Mouse (Mus musculus): Measurements from ENCODE around the gene 9330161L09Rik. TPM values are rescaled to one million over a fixed set of nuclear protein-coding genes. Genes with fewer than 3 reads are reported as not detected.

Gene 9330161L09Rik
- polyA plus RNA-seq, 1 experiment from 2014 or later: 1.7 TPM

GRCm38 (mm10) chr12:103361539-103362307, 45.9 kb downstream of the 9330161L09Rik start:
- H3K4me1 ChIP-seq (ENCODE audit: control insufficient read depth, insufficient read depth, low read length): no peaks in the 10 kb centered on the region
- H3K4me2 ChIP-seq (ENCODE audit: low read depth, low read length): no peak overlapping the region
- no peak overlapping the region for H3K9ac ChIP-seq (replicated peaks; ENCODE audit: low read depth, low read length)
- H3K9me3 ChIP-seq (ENCODE audit: control insufficient read depth, low read length): no peaks in the 10 kb centered on the region
- H3K27me3 ChIP-seq (ENCODE audit: control insufficient read depth, insufficient read depth, low read length): no peaks in the 10 kb centered on the region
- 90% methylated on average over 17 of the region's 17 CpGs for whole genome bisulfite sequencing
- no peak for ATAC-seq (ENCODE audit: low read depth)
- H3K27ac ChIP-seq (ENCODE audit: low read depth, low read length): no peak overlapping the region
- no peak overlapping the region for H3K4me3 ChIP-seq (ENCODE audit: low read depth, low read length)
- H3K36me3 ChIP-seq (ENCODE audit: control insufficient read depth, insufficient read depth, low read length): no peaks in the 10 kb centered on the region

- Histone ChIP-seq H3K27ac (ENCODE audit: low read depth, low read length) (no peak overlapping the region), H3K9ac (replicated peaks; ENCODE audit: low read depth, low read length) (no peak overlapping the region), H3K36me3 (ENCODE audit: control insufficient read depth, insufficient read depth, low read length) (no peaks in the 10 kb centered on the region), H3K4me3 (ENCODE audit: low read depth, low read length) (no peak overlapping the region), H3K4me1 (ENCODE audit: control insufficient read depth, insufficient read depth, low read length) (no peaks in the 10 kb centered on the region), H3K9me3 (ENCODE audit: control insufficient read depth, low read length) (no peaks in the 10 kb centered on the region), H3K4me2 (ENCODE audit: low read depth, low read length) (no peak overlapping the region), H3K27me3 (ENCODE audit: control insufficient read depth, insufficient read depth, low read length) (no peaks in the 10 kb centered on the region)
- ATAC-seq (ENCODE audit: low read depth): no peak
- 79% methylated on average over 8 of the region's 8 CpGs for WGBS
These were observed 46.8 kb downstream of the 9330161L09Rik start for GRCm38 (mm10) chr12:103360812-103361211.

- Histone ChIP-seq H3K9me3 (ENCODE audit: control insufficient read depth, low read length) (no peaks in the 10 kb centered on the region), H3K9ac (replicated peaks; ENCODE audit: low read depth, low read length) (no peak overlapping the region), H3K4me3 (ENCODE audit: low read depth, low read length) (no peak overlapping the region), H3K4me2 (ENCODE audit: low read depth, low read length) (no peak overlapping the region), H3K27me3 (ENCODE audit: control insufficient read depth, insufficient read depth, low read length) (no peaks in the 10 kb centered on the region), H3K27ac (ENCODE audit: low read depth, low read length) (no peak overlapping the region), H3K36me3 (ENCODE audit: control insufficient read depth, insufficient read depth, low read length) (no peaks in the 10 kb centered on the region), H3K4me1 (ENCODE audit: control insufficient read depth, insufficient read depth, low read length) (no peaks in the 10 kb centered on the region)
- no peak for ATAC-seq (ENCODE audit: low read depth)
- 67% methylated on average over 4 of the region's 4 CpGs for WGBS
These were observed 48.4 kb downstream of the 9330161L09Rik start for GRCm38 (mm10) chr12:103358951-103359801.

GRCm38 (mm10) chr12:103358216-103358615, 49.4 kb downstream of the 9330161L09Rik start:
- no peaks in the 10 kb centered on the region for H3K9me3 ChIP-seq (ENCODE audit: control insufficient read depth, low read length)
- no peaks in the 10 kb centered on the region for H3K4me1 ChIP-seq (ENCODE audit: control insufficient read depth, insufficient read depth, low read length)
- ATAC-seq (ENCODE audit: low read depth): no peak
- no peak overlapping the region for H3K27ac ChIP-seq (ENCODE audit: low read depth, low read length)
- H3K36me3 ChIP-seq (ENCODE audit: control insufficient read depth, insufficient read depth, low read length): no peaks in the 10 kb centered on the region
- H3K9ac ChIP-seq (replicated peaks; ENCODE audit: low read depth, low read length): no peak overlapping the region
- H3K4me2 ChIP-seq (ENCODE audit: low read depth, low read length): no peak overlapping the region
- H3K27me3 ChIP-seq (ENCODE audit: control insufficient read depth, insufficient read depth, low read length): no peaks in the 10 kb centered on the region
- 82% methylated on average over 8 of the region's 8 CpGs for WGBS
- no peak overlapping the region for H3K4me3 ChIP-seq (ENCODE audit: low read depth, low read length)

Other genes starting within 250 kb of the 9330161L09Rik start
- gene Prima1, start 165.7 kb downstream of the 9330161L09Rik start, polyA plus RNA-seq (2014; fragmentation: Nextera tagmentation; extraction: Ambion mirVana): 1.6 and 2.4 TPM in 2 replicates
- gene Fam181a, start 96.8 kb downstream of the 9330161L09Rik start, polyA plus RNA-seq (2014; fragmentation: Nextera tagmentation; extraction: Ambion mirVana): 6.8 and 10.6 TPM in 2 replicates
- 0.90 and 2.3 TPM in 2 replicates for gene Asb2, start 51.8 kb downstream of the 9330161L09Rik start, polyA plus RNA-seq (2014; fragmentation: Nextera tagmentation; extraction: Ambion mirVana)
- gene Otub2, start 19.1 kb downstream of the 9330161L09Rik start, polyA plus RNA-seq (2014; fragmentation: Nextera tagmentation; extraction: Ambion mirVana): 27.1 and 27.6 TPM in 2 replicates
- 152 and 160 TPM in 2 replicates for gene Ddx24, start 18.0 kb upstream of the 9330161L09Rik start, polyA plus RNA-seq (2014; fragmentation: Nextera tagmentation; extraction: Ambion mirVana)
- 3.6 and 10.9 TPM in 2 replicates for gene Ifi27, start 26.4 kb upstream of the 9330161L09Rik start, polyA plus RNA-seq (2014; fragmentation: Nextera tagmentation; extraction: Ambion mirVana)
- gene Ifi27l2a, start 35.9 kb upstream of the 9330161L09Rik start, polyA plus RNA-seq (2014; fragmentation: Nextera tagmentation; extraction: Ambion mirVana): 4.9 TPM in 1 of 2 replicates, not detected in the other
- gene Ifi27l2b, start 49.4 kb upstream of the 9330161L09Rik start, polyA plus RNA-seq (2014; fragmentation: Nextera tagmentation; extraction: Ambion mirVana): not detected in 2 replicates
- 3.8 and 4.3 TPM in 2 replicates for gene Ppp4r4, start 124.5 kb upstream of the 9330161L09Rik start, polyA plus RNA-seq (2014; fragmentation: Nextera tagmentation; extraction: Ambion mirVana)
- gene Serpina10, start 223.6 kb upstream of the 9330161L09Rik start, polyA plus RNA-seq (2014; fragmentation: Nextera tagmentation; extraction: Ambion mirVana): 0.18 TPM in 1 of 2 replicates, not detected in the other
- gene Serpina6, start 249.4 kb upstream of the 9330161L09Rik start, polyA plus RNA-seq (2014; fragmentation: Nextera tagmentation; extraction: Ambion mirVana): 0.79 and 1.1 TPM in 2 replicates

All from neural tube, embryonic 14.5 days (tissue).